Mouse (Mus musculus) neural tube, embryonic 10.5 days (tissue): ENCODE measurements around the gene Mlxipl.
"Not testable (repeated sequence)": the region's sequence is repeated elsewhere in the genome, so short reads cannot be mapped to it uniquely, and the experiment has no call there.

Experiments
- DNase-seq: peaks from one replicate; pipeline ENCODE4 v3.0.0-alpha.2; 2017; ENCODE audit warnings: low spot score; ENCODE audit errors: extremely low spot score

The Mlxipl gene

GRCm38 (mm10) chr5:135089653-135090052 lies at the start of gene Mlxipl:
Mlxipl (plus strand) TSS chr5:135089890.
- peak; percentile 22 for DNase-seq

GRCm38 (mm10) chr5:135040059-135040458 lies 49.6 kb upstream of the Mlxipl start:
- DNase-seq: no peak

GRCm38 (mm10) chr5:135040777-135041176 lies 48.9 kb upstream of the Mlxipl start:
- DNase-seq: no peak

GRCm38 (mm10) chr5:135042105-135042788 lies 47.4 kb upstream of the Mlxipl start:
- no peak for DNase-seq

GRCm38 (mm10) chr5:135044575-135044974 lies 45.1 kb upstream of the Mlxipl start:
- no peak for DNase-seq

GRCm38 (mm10) chr5:135048539-135048938 lies 41.2 kb upstream of the Mlxipl start:
- no peak for DNase-seq

- DNase-seq: not testable (repeated sequence)
These were observed 40.4 kb upstream of the Mlxipl start for GRCm38 (mm10) chr5:135049268-135049667.

GRCm38 (mm10) chr5:135053356-135053755 lies 36.3 kb upstream of the Mlxipl start:
- DNase-seq: no peak

GRCm38 (mm10) chr5:135063629-135064381 lies 25.9 kb upstream of the Mlxipl start, which contains the start of gene Dnajc30:
Dnajc30 (plus strand) TSS chr5:135064202.
- peak; percentile 98 for DNase-seq

- no peak for DNase-seq
These were observed 25.3 kb upstream of the Mlxipl start for GRCm38 (mm10) chr5:135064382-135064766.

GRCm38 (mm10) chr5:135064909-135065446 lies 24.7 kb upstream of the Mlxipl start, which contains the start of gene Bud23:
Bud23 (minus strand) TSS chr5:135064959.
- DNase-seq: not testable (repeated sequence)

- no peak for DNase-seq
These were observed 23.7 kb upstream of the Mlxipl start for GRCm38 (mm10) chr5:135066008-135066407.

GRCm38 (mm10) chr5:135070448-135070847 lies 19.2 kb upstream of the Mlxipl start:
- DNase-seq: no peak

GRCm38 (mm10) chr5:135072061-135072460 lies 17.6 kb upstream of the Mlxipl start:
- no peak for DNase-seq

- DNase-seq: no peak
These were observed 17.0 kb upstream of the Mlxipl start for GRCm38 (mm10) chr5:135072720-135073119.

GRCm38 (mm10) chr5:135073349-135074150 lies 16.1 kb upstream of the Mlxipl start:
- DNase-seq: no peak

- no peak for DNase-seq
These were observed 14.0 kb upstream of the Mlxipl start for GRCm38 (mm10) chr5:135075655-135076054.

- no peak for DNase-seq
These were observed 13.3 kb upstream of the Mlxipl start for GRCm38 (mm10) chr5:135076368-135076767.

- DNase-seq: peak; percentile 46
These were observed 12.7 kb upstream of the Mlxipl start for GRCm38 (mm10) chr5:135076931-135077505.

- peak; percentile 98 for DNase-seq
These were observed 11.9 kb upstream of the Mlxipl start, which contains the start of gene Vps37d for GRCm38 (mm10) chr5:135077564-135078481. Vps37d (minus strand) TSS chr5:135078266.
